Mouse (Mus musculus): ENCODE results near the gene Map3k15.

Map3k15 gene

DNA sequence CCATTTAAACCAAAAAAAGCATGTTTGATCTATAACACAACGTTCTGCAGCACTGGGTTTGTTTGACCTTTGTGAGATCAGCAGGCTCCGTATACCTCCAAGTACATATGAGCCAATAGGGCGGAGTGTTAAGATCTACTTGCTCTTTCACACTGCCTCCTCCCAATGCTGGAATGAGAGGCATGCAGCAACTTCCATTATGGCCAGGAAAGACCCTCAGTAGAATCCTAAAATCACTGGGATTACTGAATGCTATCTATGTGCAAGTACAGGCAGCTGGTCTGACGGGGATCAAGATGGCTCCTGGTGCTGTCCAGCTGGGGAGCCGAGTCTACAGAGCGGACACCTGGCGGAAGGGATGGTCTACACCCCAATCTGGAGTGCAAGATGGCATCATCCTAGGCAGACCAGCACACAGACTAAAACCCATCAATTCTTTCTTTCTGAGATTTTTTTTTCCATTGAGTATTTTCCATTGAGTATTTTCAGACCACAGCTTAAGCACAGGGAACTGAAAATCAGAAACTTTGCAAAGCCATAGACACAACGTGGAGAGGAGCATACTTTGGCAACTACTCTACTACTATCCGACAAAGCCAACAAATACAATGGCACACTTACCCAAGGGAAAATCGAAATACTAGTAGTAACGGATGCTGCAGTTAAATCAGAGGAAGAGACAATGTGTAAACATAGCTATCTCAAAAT lies 146.1 kb downstream of the Map3k15 start:
- no peak for DNase-seq (ENCODE audit: extremely low read depth, low read depth, low spot score)

DNA sequence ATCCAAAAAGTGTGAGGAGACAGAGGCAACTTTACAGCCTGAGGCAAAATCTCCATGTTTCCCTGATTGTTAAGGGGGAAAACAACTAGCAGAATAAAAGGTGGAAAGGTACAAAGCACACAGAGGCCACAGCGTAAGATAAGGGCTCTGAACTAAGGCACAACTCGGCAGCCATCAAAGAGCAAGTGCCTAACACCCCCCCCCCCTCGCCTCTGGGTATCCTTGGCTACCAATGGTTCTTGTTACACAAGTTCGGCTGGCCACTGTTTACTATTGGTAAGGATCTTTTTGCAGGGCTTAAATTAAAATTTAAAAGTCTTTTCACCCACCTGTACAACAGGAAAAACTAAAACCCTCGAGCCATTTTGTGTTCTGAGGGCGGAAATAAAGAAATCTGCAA lies 147.5 kb downstream of the Map3k15 start:
- DNase-seq (ENCODE audit: extremely low read depth, low read depth, low spot score) = no peak

DNA sequence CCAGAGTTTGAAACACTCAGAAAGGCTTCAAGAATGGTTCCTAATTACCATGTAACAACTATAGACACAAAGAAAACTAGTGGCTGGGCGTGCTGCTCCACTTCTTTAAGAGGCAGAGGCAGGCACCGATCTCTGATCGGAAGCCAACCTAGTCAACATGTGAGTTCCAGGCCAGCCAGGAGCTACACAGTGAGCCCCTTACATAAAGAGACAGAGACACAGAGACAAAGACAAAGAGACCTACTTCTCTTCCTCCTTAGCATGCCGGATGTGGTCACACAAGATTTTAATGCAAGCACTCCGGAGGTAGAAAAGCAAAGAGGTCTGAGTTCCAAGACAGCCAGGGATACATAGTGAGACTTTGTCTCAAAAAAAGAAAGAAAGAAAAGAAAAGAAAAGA lies 147.9 kb downstream of the Map3k15 start:
- DNase-seq (ENCODE audit: extremely low read depth, low read depth, low spot score) = no peak

DNA sequence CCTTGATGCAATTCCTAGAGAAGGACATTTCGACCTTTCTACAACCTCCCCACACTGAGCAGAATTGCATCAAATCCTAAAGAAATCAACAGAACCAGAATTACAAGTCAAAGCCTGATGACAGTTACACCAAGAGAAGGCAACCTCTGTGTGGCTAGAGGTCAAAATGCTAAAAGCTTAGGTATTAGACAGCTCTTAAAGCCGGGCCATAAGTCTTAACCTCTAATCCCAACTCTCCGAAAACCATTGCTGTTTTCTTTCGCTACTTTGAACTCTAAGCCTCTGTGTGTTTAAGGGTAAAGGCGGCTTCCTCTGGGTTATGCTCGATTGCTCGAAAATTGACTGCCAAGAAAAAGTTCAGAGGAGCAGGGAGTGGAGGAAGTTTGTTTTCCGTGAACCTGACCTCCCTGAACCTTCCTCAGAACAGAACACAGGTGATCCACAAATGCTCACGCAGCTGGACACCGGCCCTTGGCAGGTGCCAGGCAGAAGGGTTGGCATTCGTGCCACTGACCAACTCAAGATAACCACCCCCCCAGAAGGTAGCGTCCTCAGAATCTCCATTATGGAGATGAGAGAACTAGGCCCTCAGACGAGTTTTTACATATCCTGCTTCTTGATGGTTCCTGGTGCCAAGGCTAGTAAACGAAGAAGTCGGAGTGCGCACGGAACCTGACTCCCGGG lies 149.1 kb downstream of the Map3k15 start:
- DNase-seq (ENCODE audit: extremely low read depth, low read depth, low spot score) = peak; percentile 50

DNA sequence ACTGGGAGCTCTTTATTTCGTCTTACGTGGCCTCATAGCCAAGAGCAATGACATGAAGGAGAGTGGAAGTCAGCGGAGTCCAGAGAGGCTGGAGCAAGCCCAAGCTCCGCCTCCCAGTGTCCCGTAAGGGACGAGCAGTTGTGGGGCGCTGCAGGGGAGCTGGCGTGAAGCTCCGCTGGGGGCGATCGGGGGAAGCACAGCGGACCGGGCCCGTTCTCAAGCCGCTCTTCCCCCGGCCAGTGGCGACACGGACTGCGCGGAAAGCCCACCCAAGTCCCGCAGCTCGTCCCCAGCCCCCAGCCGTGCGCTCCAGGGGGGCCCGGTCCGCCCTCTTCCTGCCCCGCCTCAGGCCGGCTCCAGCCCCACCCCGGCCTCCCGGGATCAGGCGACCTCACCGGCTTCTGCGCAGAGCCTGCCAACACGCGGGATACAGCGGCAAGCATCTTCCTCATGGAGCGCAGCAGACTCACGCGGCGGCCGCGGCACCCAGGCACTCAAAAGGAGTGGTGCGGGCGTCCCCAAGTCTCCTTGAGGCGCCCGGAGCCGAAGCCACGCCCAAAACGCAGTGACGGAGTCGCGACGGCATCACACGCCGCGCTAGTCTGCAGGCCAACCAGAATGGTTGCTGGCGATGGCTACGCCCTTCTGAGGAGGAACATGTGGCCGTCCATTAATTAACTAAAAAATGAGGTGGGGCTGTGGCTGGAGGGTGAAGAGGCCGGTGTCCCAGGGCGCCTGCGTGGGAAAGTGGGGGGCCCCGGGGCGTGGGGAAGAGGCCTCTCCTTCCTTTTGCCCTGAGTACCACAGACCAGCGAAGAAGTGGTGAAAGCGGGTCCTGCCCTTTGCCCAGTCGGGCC lies 149.9 kb downstream of the Map3k15 start, which contains the start of gene Pdha1:
Gene Pdha1 (minus strand): TSS at position 553 of the 857 bp plus-strand sequence.
- DNase-seq (ENCODE audit: extremely low read depth, low read depth, low spot score) = no peak

DNA sequence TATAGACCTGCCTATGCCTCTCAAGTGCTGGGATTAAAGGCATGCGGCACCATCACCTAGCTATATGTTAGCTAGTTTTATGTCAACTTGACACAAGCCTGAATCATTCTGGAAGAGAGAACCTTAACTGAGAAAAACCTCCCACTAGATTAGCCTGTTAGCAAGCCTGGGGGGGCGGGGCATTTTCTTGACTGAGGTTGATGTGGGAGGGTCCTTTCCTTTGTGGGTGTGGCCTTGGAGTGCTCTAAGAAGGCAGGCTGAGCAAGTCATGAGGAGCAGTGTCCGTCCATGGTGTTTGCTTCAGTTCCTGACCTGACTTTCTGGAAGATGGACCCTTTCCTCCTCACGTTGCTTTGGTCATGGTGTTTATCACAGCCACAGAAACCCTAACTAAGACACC lies 158.6 kb downstream of the Map3k15 start:
- DNase-seq (ENCODE audit: extremely low read depth, low read depth, low spot score) = no peak

DNA sequence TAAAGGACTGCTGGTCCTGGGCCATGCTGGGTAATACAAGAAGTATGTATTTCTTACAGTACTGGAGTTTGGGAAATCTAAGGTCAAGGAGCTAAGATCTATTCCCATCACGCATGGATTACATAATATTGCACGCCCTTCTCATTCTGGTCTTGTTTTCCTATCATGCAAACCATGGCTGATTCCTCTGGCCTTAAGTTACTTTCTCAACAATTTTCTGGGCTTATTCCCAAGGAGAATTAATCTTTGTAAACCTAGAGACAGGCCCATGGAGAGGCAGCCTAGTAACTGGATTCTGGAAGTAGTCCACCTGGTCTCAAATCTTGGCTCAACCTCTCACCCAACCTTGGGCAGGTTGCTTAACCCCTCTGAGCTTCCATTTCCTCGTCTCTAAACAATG lies 159.2 kb downstream of the Map3k15 start:
- DNase-seq (ENCODE audit: extremely low read depth, low read depth, low spot score) = peak; percentile 75

DNA sequence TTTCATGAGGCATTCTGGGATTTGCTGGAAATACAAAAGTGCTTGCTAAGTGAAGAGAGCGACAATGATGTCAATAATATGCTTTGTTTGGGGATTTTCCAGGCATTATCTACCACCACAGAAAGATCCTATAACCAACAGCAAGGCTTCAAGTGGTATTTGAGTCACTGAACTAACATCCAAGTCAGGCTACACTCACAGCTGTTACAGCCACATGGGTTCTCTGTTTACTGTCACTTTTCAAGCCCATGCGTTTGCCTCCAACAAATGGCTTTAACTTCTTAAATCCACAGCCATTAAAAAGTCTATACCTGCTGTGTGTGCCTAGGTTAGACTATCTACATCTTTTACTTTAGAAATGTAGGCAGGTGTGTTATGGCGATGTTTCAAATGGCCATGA lies 160.6 kb downstream of the Map3k15 start:
- DNase-seq (ENCODE audit: extremely low read depth, low read depth, low spot score) = no peak

DNA sequence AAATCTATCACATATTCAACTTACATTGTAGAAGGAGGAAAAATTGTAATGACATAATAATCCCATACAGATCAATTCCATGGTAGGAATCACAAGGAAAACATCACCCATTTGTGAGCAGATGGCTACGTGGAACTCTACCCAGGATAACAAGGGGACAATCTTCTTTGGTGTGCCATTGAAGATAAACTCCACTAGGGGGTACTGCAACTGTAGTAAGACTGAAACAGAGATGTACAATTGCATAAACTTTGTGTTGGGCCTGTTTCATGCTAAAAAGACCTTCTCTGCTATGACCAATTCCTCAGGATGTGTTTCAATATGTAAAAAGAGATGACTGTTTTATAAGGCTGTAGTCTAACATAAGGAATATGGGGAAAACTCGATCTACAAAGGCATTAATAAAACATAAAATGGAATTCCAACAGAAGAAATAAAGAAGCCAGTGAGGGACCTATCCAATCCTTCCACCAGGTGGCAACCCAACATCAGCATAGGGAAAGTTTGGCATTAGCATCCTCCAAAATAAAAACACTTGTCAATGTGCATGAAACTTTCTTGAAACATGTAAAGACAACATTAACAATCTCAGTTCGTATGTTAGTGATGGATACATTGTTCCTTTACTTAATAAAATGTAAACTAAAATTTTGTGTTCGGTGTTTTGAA lies 165.0 kb downstream of the Map3k15 start:
- DNase-seq (ENCODE audit: extremely low read depth, low read depth, low spot score) = no peak

DNA sequence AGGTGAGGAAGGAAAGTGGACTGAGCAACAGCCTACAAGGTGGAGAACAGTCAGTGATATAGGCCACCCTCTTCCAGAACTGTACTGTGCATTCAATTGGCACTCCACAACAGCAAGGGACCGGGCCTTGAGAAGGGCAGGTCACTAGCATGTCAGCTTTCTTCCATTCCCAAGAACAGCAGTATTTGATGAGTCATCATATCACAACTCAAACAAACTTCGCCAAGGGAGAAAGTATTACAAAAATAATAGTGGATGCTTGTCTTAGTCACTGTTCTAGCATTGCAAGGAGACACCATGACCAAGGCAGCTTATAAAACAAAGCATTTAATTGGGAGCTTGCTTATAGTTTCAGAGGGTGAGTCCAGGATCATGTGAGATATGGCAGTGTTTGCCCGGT lies 176.0 kb downstream of the Map3k15 start:
- DNase-seq (ENCODE audit: extremely low read depth, low read depth, low spot score) = no peak

DNA sequence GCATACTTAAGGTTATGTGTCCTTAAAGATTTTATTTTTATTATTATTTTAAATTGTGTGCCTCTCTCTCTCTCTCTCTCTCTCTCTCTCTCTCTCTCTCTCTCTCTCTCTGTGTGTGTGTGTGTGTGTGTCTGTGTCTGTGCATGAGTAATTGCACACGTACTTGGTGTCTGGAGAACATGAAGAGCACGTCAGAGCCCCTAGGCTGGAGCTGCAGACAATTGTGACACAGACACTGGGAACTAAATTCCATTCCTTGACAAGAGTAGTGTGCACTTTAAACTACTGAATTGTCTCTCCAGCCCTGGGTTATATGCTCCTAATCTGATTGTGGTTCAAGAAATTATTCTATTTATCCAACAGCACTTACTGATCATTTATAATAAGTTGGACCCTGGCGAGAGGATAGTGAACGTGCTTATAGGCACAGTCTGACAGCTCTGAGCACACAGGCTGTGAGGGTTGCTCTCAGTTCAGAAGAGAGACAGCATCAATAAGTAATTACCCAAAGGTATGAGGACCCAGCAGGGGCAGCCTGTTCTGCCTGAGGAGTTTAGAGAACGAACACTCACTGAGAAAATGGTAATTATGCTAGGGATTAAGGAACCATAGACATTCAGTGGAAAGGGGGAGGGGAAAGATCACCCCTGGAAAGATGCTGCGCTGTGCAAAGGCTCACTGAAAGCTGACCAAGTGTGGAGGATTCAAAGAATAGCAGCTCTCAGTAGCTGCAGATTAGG lies 178.2 kb downstream of the Map3k15 start:
- no peak for DNase-seq (ENCODE audit: extremely low read depth, low read depth, low spot score)

DNA sequence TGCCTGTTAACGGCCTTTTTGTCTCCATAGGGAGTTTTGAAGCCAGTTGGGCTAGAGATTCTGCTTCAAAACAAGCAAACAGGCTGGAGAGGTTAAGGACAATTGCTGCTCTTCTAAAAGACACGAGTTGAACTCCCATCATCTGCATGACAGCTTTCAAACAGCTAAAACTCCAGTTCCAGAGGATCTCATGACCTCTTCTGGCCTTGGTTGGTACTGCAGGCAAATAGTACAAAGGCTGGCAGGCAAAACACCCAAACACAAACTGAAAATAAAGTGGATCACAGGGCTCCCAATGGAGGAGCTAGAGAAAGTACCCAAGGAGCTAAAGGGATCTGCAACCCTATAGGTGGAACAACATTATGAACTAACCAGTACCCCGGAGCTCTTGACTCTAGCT lies 181.9 kb downstream of the Map3k15 start:
- no peak for DNase-seq (ENCODE audit: extremely low read depth, low read depth, low spot score)

All from fat pad, adult 2 months (tissue).